Mouse (Mus musculus) cerebellum, postnatal 10 days (tissue): ENCODE measurements around the gene Apba3.

Experiments
- DNase-seq, 2 experiments: peaks; one replicate each; pipeline ENCODE4 v3.0.0; 2021; ENCODE audit warnings: mixed read lengths in 2 of 2

Gene Apba3

DNA sequence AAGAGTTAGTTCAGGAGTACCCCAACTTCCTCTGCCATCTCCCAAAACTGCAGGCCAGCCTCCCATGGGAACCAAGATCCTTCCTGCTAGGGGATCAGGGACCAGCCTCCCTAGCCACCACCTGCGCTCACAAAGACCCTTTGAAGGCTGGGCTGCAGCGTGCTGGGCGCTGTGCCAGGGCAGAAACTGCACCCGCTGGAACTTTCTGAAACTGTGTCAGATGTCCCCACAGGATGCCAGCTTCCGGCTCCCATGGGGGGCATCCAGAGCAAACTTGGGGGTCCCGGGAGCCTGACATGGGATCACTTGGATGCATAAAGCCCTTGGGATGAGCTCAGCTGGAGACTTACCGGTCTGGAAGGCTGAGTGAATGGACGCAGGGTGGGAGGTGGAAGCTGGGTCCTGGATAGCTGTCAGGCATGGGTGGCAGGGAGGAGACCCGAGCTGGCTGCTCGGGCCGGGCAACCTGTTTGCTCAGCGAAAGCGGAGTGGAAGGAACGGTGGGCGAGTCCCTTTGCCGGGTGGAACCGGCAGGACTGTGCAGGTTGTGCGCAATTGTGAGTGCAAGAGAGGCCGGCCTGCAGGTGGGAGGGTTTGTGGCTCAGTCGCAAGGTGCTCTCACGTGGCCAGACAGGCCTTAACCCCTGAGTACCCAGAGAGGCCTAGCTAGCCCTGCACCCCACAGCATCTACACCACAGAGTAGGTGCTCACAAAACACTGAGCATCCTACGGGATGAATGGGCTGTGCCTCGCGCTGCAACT is 24.1 kb downstream of the Apba3 start:
- DNase-seq = peak; percentile 54

DNA sequence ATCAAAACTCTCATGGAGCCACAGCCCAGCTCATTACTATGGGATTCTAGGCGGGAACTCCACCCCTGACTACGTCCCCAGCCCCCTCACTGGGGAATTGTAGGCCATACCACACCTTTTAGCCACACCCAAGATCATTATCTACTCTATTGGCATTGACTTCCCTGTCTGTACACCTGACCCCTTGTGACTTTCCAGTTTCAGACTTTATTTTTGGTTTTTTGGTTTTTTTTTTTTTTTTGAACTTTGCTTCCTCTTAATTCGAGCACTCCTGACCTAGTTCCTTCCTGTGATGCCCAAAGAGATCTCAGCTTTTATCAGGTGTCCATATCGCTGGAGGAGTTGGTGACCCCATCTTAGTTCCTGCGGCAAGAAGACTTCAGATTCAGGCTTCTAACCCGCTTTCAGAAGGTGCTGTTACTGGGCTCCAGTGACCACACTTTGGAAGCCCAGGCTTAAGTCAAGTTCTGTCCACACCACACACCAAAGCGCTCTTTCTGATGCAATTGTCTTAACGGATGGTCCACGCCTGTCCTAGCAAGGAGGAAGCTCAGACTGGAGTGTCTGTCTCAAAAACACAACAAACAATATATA is 24.8 kb downstream of the Apba3 start, which contains the start of gene Tjp3:
Gene Tjp3, minus strand, starts transcription at position 71 of the 594 bp plus-strand sequence.
- no peak for DNase-seq

DNA sequence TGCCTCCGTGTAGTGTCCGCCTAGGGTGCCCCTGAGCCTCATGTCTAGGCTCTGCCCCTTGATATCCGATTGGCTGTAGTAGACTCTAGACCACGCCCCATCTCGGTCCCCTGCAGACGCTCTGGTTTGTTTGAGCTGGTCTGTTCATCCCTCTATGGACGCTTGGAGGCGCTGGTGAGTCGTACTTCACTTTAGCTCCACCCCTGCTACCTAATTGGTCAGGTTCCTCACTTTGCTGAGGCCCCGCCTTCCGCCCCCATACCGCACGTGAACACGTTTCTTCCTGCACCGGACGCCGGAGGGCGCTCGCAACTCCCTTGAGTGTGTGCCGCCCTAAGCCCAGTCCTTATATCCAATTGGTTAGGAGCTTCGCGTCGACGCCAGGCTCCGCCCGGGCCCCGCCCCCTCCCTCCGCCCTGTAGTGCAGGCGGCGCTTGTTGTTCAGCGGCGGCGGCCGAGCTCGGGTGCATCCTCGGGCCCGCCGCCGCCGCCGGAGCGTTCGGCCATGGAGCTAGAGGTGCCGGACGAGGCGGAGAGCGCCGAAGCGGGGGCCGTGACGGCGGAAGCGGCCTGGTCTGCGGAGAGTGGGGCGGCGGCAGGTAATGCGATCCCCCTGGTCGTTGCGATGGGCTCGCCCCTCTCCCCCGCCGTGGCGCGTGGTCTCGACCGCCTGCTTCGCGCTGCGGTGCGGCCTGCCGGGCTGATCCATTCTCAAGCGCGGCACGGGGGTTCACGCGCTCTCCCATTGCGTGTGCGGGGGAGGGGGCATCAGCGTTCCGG is 26.0 kb downstream of the Apba3 start, which contains the start of gene Pip5k1c:
Gene Pip5k1c, plus strand, starts transcription at position 410 of the 780 bp plus-strand sequence.
- DNase-seq = peak; percentile 99

DNA sequence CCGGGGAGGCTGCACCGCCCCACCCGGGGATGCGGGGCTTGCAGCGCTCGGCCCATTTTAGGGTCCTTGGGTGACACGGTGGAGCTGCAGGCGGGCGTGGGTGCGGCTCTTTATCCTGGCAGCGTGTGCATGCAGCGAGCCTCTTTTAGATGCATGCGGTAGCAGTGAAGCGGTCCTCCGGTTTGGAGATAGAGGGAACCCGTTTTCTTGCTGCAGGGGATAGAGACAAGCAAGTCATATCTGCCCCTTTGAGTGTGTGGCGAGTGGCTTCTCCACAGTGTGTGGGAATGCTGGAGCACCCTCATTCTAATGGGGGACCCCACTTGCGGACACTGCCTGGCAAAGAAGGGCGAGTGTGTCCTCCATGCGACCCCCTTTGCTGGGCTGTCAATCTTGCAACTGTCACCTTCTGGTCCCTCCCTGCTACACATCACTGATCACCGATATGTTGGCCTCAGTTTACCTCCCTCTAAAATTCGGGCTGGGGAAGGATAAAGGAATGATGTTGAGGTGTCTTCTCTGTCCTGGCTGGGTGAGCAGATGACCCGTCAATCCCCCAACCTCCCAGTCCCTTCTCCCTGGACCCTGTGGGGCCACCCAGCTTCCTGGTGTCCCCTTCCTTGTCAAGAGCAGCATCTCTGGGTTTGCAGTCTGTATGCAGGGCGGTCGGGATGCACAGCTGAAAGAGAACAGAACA is 26.7 kb downstream of the Apba3 start:
- DNase-seq = no peak

- DNase-seq = peak; percentile 78 to 79
Measured at GRCm38 (mm10) chr10:81294442-81294841, 27.7 kb downstream of the Apba3 start.

DNA sequence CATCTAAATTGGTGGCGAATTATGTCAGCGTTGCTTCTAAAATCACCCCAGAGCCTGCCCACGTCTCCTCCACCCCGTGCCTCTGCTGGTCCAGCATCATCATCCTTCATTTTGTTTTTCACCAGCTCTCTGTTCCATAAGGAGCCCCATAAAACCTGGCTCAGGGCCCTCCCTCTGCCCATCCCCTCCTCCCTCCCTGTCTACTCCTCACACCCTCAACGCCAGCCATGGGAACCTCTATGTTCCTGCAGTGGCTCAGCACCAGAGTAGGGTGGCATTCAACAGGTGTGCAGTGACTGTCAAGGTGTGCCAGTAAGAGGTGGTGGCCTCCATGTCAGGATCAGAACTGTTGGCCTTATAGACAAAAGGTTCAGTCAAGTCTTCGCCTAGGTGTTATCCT is 28.4 kb downstream of the Apba3 start:
- DNase-seq = peak in 1 of 2 experiments; percentile 44

DNA sequence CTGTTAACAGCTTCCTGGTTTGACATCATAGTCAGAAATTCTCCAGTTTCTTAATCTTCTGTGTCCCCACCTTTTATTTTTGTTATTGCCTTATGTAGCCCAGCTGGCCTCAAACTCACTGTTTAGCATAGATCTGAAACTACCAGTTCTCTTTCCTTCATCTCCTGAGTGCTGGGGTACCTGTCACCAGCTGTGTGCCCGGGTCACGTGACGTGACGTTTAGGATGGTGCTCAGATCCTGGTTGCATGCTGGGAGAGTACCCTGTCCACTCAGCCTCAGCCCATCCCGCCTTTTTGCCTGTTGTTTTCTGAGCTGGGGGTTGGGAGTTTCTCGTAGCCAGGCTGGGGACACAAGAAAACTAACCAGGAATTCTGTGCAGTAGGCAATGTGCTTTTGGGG is 30.5 kb downstream of the Apba3 start:
- DNase-seq = no peak

DNA sequence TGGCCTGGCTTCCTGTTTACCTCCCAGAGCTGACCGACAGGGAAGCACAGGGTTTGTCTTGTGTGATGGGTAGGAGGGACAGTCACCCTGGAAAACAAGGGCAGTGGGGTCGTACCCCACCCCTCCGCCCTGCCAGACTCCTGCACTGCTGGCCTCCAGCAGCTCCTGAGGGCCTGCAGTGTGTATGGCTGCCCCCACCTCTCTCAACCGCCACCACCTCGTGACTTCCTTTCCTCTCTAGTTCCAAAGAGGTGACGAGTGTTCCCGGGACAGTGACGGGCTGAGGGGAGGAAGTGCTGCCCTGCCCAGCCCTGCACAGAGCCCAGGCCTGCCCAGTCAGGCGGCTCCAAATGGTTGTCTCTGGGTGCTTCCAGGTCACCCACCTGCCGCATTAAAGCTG is 31.1 kb downstream of the Apba3 start:
- no peak for DNase-seq

DNA sequence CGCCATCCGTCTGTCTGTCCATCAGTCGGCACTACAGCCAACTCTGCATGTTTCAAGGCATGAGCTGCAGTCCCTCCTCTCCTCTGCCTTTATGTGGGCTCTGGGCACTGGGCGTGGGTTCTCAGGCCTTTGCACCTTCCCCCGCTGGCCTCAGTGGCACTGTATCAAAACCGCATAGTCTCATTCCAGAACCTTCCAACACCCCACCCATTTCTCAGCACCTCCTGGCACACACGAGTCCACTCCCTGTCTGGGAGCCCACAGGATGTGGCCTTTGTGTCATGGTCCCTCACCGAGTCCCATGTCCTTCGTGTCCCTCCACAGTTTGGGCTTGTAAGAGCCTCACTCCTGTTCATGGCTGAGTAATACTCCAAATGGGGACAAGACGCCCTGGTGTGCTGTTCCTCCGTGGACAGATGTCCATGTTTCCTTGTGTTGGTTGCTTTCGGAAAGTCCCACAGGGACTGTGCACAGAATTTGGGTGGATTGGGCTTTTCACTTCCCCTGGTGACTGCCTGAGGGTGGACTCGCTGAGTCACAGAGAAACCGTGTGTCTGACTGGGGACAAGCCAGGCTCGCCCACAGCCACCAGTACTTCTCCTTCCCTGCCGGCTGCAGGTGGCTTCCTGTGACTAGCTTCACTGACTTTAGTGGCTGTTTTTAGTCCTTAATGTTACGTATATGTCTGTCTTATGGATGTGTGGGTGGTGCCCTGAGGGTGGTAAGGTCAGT is 31.8 kb downstream of the Apba3 start:
- DNase-seq = no peak

GRCm38 (mm10) chr10:81299585-81300351 is 33.0 kb downstream of the Apba3 start:
- no peak for DNase-seq

DNA sequence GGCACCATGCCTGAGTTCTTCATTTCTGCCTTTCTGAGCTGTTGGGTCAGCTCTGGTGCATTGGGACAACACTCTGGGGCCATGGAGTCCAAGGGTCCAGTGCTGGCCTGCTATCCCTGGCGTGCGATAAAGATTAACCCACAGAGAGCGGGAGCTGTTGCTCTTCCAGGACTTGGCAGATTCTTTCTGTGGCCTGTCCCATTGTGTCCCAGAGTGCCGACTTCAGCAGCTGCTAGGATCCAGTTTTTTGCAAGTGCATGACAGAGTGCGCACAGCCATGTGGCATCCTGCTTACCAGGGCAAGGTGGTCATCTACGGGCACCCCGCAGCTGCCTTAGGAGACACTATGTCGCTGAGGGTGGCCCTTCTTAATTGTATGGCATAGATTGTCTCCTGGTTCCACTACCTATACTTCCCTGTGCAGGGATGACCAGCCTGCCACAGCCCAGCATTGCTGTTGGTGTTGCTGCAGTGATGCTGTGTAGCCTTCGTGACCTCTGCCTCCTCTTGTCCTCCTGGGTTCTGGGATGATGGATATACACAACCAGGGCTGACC is 33.7 kb downstream of the Apba3 start:
- no peak for DNase-seq

DNA sequence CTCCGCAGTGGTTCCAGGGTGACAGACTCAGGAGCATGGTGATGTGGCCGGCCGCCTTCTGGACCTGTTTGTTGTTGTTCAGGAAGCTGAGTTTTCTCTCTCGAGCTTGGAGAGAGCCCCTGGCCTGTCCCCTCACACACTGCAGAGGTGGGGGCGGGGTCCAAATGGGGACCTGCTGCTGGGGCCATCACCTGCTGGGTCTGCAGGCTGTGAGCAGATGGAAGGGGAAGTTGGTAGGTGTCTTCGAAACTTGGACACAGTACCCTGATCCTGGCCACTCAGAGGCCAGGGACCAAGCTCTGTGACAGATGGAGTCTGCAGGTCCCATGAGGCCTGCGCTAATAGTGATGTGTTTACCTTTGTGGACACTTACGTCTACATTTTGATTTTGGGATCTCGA is 34.6 kb downstream of the Apba3 start:
- peak; percentile 68 to 78 for DNase-seq

DNA sequence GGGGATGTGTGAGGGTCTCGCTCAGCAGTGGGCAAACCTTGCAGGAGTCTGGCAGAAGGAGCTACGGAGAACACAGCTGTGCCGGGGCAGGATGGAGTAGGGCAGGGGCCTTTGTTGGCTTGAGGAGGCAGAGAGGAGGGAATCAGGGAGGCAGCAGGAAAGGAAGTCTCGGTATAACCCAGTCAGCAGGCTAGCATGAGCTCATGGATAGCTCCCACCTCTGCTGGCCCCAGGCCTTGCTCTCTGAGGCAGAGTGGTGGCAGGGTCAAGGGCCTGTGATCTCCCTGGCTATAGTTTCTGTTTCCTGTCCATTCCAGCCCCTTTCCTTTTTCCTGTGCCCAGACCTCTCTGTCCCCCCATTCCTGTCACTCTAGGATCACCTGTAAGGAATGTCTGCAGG is 35.5 kb downstream of the Apba3 start:
- no peak for DNase-seq

GRCm38 (mm10) chr10:81302781-81303218 is 36.0 kb downstream of the Apba3 start:
- DNase-seq = no peak

DNA sequence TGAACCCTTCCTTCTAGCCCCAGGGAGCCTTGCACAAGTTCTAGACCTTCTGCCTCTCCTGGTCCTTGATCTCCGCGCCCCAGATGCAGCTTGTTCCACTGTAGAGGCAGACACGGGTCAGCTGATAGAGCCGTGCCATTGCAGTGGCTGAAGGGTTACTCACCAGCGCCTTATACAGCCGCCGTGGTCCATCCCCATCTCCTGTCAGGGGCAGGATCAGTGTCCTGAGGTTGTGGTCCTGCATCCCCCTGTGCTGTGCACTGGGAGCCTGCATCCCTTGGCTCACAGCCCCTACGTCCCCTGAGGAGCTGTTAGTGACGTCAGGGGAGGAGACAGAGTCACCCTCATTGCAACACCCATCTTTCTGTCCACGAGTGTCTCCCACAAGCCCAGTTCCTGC is 36.5 kb downstream of the Apba3 start:
- no peak for DNase-seq

DNA sequence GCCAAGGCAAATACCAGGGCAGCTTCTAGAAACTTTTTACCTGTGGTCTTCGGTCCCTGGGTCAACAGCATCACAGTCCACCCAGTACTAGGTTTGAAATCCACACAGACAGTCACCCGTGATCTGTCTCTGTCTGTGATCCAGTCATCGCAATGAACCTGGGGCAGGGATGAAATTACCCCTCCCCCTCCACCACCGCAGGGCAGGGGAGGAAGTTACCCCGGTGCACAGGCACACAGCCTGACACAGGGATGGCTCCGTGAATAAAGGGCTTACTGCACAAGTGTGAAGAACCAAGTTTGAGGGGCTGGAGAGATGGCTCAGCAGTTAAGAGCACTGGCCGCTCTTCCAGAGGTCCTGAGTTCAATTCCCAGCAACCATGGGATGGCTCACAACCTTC is 37.0 kb downstream of the Apba3 start:
- no peak for DNase-seq

GRCm38 (mm10) chr10:81304597-81305238 is 38.0 kb downstream of the Apba3 start:
- DNase-seq = peak; percentile 81 to 87

GRCm38 (mm10) chr10:81305663-81306062 is 38.9 kb downstream of the Apba3 start:
- DNase-seq = peak in 1 of 2 experiments; percentile 67

- no peak for DNase-seq
Measured at GRCm38 (mm10) chr10:81306173-81306668, 39.5 kb downstream of the Apba3 start.
